Mouse (Mus musculus) c-Kit-negative CD71-positive TER-119-positive erythroid progenitor cells, embryonic 14.5 days (primary cell): ENCODE data around the gene Dok5.

Source experiments
- DNase-seq: peaks from one replicate; pipeline ENCODE4 v3.0.0-alpha.2; 2013; ENCODE audit warnings: low read depth, low spot score

Dok5 gene

GRCm38 (mm10) chr2:170791332-170792017 lies 59.9 kb downstream of the Dok5 start:
- no peak for DNase-seq

GRCm38 (mm10) chr2:170795242-170795641 lies 63.6 kb downstream of the Dok5 start:
- no peak for DNase-seq

- DNase-seq = no peak
Observed at GRCm38 (mm10) chr2:170802984-170803383, 71.4 kb downstream of the Dok5 start.

- no peak for DNase-seq
Observed at GRCm38 (mm10) chr2:170807555-170808258, 76.1 kb downstream of the Dok5 start.

GRCm38 (mm10) chr2:170808259-170808789 lies 76.7 kb downstream of the Dok5 start:
- DNase-seq = no peak

DNA sequence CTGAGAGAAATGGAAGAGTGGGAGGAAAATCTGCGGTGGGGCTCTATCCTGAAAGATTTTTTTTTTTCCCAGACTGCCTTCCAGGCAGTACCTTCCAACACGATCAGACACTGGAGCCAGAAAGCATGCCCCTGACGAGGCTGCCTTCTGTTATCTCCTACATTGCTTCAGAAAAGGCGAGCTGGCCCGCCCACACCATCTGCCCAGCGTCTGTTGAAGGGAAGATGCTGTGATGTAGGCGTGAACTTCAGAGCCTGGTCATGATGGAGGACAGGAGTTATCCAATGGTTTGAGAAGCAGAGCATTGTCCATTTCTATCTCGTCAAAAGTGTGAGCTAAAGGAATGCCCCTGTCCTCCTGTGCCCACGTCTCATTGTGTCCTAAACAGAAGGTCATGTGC lies 79.7 kb downstream of the Dok5 start:
- no peak for DNase-seq

- no peak for DNase-seq
Observed at GRCm38 (mm10) chr2:170816302-170816701, 84.7 kb downstream of the Dok5 start.

GRCm38 (mm10) chr2:170817112-170817703 lies 85.6 kb downstream of the Dok5 start:
- DNase-seq = no peak

GRCm38 (mm10) chr2:170826821-170827441 lies 95.3 kb downstream of the Dok5 start:
- DNase-seq = no peak

- DNase-seq = no peak
Observed at GRCm38 (mm10) chr2:170828757-170829156, 97.2 kb downstream of the Dok5 start.

DNA sequence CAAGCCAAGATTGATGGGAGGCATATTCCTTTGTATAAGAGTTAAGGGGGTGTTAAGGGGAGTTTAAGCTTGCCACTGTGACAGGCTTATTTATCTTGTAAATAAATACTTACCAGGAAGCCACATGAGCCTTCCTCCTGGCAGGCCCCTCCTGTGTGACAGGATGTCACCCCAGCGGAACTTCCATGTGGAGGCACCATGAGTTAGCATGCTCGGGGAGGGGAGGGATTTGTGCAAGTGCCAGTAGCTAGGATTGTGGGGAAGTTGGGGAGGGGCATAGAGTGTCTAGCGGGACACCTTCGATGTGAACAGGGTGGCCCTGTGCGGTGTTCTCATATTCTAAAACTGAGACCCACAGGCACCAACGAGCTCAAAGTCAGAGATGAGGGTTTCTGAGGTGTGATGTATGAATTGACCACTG lies 97.6 kb downstream of the Dok5 start:
- DNase-seq = no peak

DNA sequence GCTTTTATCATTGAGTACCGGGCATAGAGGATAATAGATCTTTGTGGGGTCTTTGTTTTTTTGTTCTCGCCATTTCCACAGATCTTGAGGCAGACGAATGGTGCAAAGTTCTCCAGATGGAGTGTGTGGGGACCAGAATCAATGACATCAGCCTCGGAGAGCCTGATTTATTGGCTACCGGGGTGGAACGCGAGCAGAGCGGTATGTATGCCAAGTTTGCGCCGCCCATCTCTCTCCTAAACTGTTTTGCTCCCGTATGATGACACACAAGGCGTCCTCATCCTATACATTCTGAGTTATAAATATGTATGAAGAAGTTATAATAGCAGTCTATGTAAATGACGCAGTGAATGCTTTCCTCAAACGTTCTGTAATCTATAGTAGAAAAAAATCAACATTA lies 98.4 kb downstream of the Dok5 start:
- DNase-seq = no peak

- DNase-seq = no peak
Observed at GRCm38 (mm10) chr2:170836862-170837261, 105.3 kb downstream of the Dok5 start.

DNA sequence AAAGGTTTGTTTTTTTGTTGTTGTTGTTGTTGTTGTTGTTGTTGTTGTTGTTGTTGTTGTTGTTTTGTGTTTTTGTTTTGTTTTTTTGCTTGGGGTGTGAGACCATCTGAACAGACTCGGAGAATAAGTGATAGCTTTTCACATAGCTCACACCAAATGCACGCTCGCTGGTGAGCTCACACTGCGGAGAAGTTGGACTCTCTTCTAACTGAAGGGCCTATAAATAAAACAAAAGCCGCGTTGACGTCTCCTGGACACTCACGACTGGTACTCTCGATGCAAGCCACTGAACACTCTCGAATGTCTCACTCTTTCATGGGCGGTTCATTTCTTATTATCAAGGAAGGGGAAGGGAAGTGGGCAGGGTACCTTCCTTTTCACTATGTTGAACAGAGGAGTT lies 105.8 kb downstream of the Dok5 start:
- DNase-seq = no peak

GRCm38 (mm10) chr2:170837824-170838557 lies 106.4 kb downstream of the Dok5 start:
- no peak for DNase-seq

DNA sequence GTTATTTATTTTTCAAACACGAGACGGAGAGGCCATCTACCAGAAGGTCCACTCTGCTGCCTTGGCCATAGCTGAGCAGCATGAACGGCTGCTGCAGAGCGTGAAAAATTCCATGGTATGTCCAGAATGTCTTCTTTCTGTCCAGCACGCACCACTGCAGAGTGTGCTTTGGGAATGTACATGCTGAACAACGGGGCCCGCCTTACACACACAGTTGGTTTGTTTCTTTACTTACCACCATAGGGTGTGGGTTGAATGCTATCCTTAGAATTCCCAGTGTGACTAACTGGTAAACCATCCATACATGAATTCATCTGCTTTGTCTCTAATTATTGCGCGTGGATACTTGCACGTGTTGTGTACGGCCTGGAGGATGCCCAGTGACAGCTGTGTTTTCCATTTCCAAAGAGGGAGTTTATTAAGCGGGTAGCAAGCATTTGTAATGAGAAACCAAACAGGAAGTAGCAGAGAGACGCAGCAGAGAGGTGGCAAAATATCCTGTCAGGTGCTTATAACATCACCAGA lies 109.9 kb downstream of the Dok5 start:
- DNase-seq = no peak

GRCm38 (mm10) chr2:170845511-170845910 lies 113.9 kb downstream of the Dok5 start:
- DNase-seq = no peak

GRCm38 (mm10) chr2:170850058-170850457 lies 118.5 kb downstream of the Dok5 start:
- no peak for DNase-seq

DNA sequence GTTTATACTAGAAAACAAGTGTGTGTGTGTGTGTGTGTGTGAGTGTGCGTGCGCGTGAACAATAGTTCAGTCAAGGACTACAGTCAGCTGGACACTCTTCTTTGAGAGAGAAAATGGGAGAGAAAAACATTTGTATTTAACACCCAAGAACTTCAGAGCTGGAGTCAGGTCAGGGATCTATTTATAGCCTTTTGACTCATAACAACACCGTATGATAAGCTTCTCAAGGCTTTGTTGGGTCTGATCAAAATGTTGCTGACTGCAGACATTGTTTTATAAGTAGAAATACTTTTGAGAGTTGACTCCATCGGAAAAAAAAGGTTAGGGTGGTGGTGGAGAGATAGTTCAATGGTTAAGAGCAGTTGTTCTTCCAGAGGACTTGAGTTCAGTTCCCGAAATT lies 120.7 kb downstream of the Dok5 start:
- no peak for DNase-seq

- no peak for DNase-seq
Observed at GRCm38 (mm10) chr2:170855210-170855609, 123.6 kb downstream of the Dok5 start.

GRCm38 (mm10) chr2:170856085-170856484 lies 124.5 kb downstream of the Dok5 start:
- DNase-seq = no peak
